Mouse (Mus musculus) gastrocnemius, postnatal 36 days (tissue): ENCODE measurements around the gene Ntsr2. TPM values are rescaled to one million over a fixed set of nuclear protein-coding genes. Genes with fewer than 3 reads are reported as not detected.
A peak's percentile ranks its signal among the peaks of the same experiment; 100 is the strongest.

ENCODE experiments used
- DNase-seq, 2 experiments: peaks; one replicate each; pipeline ENCODE4 v3.0.0; 2022
- intact Hi-C: fragments of 180-260 bp; cut with DNase I; formaldehyde crosslinking; loops from one replicate; pipeline ENCODE4 v1.15.1; 2025
- long read RNA-seq, 2 experiments: library from polyadenylated mRNA; stranded (forward); transcript quantifications; one replicate each; pipeline ENCODE4 v2.0.0; 2021
- total RNA-seq, 2 experiments: library from RNA; stranded (reverse); gene quantifications; 2 replicates each; pipeline ENCODE4 v1.2.3; 2021

Gene Ntsr2
- total RNA-seq = 1 to 10 TPM; 2.2 to 2.6 TPM
- long read RNA-seq, experiment 1, partial matches to known transcripts = 0 of 4 reads
- long read RNA-seq, experiment 1, other reads (novel, unspliced or antisense) = 0 of 4 reads
- long read RNA-seq, experiment 2, partial matches to known transcripts = 0 of 3 reads
- long read RNA-seq, experiment 2, other reads (novel, unspliced or antisense) = 0 of 3 reads

DNA sequence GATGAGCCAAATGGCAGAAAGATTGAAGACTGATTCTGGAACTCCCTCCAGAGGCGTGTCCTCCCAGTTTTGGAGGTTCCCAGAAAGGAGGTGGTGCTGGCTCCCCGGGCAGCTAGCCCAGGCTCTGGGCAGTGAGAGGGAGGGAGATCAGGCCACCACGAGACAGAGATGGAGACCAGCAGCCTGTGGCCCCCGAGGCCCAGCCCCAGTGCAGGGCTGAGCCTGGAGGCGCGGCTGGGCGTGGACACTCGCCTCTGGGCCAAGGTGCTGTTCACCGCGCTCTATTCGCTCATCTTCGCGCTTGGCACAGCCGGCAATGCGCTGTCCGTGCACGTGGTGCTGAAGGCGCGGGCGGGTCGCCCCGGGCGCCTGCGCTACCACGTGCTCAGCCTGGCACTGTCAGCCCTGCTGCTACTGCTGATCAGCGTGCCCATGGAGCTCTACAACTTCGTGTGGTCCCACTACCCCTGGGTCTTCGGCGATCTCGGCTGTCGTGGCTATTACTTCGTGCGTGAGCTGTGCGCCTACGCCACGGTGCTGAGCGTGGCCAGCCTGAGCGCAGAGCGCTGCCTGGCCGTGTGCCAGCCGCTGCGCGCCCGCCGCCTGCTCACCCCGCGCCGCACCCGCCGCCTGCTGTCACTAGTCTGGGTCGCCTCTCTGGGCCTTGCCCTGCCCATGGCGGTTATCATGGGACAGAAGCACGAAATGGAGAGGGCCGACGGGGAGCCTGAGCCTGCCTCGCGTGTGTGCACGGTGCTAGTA lies at the start of gene Ntsr2:
TSS of gene Ntsr2 (plus strand) at position 51 of the 762 bp plus-strand sequence.
- intact Hi-C loops = no loop called here
- peak; percentile 68 to 69 for DNase-seq

- no peak for DNase-seq
- intact Hi-C loops = no loop called here
Measured at GRCm38 (mm10) chr12:16605624-16606023, 47.6 kb upstream of the Ntsr2 start.

DNA sequence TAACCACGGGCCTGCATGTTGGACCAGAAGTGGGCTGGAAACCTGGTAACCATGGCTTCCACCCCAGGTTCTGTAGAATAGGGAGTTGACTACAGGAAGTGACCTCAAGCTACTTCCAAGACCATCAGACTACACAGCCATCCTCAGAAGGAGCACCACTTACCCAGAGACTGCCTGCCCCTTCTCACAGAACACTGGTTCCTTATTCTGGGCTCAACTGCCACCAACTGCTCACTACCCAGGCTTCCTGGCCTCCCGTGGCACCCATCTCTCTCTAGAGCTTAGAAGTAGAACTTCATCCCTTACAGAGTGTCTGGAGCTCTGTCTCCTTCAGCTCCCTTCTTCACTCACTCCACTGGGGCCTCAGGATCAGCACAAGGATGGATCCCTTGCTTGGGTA lies 42.2 kb upstream of the Ntsr2 start, which contains the start of gene Lpin1:
TSS of gene Lpin1 (minus strand) at position 31 of the 400 bp plus-strand sequence.
- no peak for DNase-seq
- intact Hi-C loops = no loop called here

DNA sequence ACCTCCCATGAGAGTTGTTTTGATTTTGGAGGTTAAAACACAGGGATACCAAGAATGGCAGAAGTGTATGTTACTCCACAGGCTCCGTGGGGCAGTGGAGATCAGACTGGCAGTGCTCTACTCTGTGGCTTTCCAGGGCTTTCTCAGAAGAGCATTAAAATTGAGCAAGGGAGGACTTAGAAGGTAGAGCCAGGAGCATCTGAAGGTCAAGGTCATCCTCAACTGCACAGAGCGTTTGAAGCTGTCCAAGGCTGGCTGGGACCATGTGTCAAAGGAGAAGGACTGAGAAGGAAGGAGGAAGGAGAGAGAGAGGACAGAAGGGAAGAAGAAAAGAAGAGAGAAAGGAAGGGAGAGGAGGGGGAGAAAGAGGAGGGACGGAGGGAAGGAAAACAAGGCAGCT lies 38.6 kb upstream of the Ntsr2 start:
- intact Hi-C loops = no loop called here
- DNase-seq = no peak

GRCm38 (mm10) chr12:16615738-16616137 lies 37.4 kb upstream of the Ntsr2 start:
- intact Hi-C loops = no loop called here
- no peak for DNase-seq

DNA sequence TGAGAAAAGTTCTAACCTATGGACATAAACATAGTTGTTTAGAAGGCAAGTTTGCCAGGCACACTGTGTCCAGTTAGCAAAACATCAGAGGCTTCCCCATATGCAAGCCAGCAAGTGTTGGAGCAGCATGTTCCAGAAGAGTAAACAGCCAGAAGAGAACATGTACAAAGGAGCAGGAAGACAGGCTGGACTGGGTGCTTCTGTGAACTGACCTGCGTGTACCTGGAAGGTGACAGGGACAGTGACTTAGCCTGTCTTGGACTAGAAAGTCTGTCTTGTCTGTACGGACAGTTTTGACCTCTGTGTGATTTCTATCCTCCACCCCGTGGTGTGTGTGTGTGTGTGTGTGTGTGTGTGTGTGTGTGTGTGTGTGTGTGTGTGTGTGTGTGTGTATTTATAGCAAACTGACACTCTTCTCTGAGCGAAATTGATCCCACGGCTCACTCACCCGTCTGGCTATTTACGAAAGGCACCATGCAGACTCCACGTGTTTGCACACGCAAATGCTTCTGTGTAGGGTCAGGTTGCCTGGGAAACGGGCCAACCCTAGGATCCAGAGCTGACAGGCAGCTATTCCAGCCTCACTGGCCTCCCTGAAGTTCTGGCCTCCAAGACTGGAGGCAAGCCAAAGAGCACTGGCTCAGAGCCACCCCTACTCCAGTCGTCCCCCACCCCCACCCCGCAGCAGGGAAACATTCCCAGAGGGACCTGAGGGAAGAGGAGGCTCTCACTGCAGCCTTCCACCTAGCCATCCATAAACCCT lies 34.5 kb upstream of the Ntsr2 start:
- peak; percentile 82 to 89 for DNase-seq
- intact Hi-C loops = no loop called here

DNA sequence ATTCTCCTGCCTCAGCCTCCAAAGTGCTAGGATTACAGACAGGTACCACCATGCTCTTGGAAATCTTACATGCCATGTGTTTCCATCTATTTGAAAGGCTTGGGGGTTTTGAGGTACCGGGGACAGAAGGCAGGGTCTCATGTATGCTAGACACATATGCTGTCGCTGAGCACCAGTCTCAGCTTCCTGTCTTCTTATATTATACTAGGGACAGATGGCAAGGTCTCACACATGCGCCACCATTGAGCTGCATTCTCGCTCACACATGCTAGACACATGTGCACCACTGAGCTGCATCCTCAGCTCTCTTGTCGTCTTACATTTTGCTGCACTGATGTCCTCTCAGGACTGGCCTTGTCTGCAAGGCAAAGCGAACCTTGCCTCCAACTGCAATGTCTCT lies 33.7 kb upstream of the Ntsr2 start:
- intact Hi-C loops = no loop called here
- DNase-seq = no peak

DNA sequence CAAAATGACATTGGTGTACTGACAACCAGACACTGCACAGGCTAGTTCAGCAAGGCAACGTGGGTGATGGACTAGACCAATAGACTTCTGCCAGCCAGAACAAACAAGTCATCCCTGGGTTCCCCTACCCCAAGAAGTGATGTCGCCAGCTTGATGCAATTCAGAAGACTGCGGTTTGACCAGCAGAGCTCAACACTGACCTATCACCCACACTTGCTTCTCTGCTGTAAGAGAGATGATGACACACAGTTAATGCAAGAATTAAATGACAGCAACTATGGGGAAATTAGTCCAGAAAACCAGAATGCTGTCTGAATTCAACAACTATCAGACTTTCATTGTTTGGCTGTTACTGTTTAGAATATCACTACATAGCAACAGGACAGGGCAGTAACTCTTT lies 33.0 kb upstream of the Ntsr2 start:
- no peak for DNase-seq
- intact Hi-C loops = no loop called here

DNA sequence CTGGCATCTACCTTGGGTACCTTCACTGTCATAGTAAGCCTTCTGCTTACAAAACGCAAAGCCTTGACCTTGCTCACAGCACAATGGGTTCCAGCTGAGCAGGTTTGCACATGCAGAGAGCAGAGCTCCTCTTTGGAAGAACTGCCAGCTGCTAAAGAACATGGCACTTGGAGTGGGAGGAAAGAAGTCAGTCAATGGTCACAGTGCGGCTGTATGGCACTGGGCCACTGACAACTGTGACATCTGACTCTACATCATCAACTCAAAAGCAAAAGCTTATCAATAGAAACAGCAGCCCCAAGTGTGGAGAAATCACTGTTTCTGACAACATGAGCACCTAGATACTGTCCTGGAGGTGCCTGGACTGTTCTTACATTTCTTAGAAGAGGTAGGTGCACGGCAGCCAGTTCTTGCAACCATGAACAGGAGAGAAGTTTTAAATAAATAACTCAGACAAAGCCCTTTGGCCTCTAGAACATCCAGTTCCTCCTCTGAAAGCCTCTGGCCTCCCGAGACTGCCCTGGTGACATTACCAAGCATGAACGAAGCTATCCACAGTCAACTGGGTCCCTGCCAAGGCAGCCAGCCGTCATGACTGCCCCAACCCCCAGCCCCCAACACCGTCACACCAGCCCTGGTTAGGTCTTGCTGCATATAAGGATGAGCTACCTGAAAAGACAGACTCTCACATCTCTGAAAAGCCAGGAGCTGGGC lies 22.9 kb upstream of the Ntsr2 start:
- intact Hi-C loops = loop anchor here (5.0 kb wide), 1 partner anchor 63 kb away; no protein-coding TSS in a partner anchor
- peak in 1 of 2 experiments; percentile 45 for DNase-seq

DNA sequence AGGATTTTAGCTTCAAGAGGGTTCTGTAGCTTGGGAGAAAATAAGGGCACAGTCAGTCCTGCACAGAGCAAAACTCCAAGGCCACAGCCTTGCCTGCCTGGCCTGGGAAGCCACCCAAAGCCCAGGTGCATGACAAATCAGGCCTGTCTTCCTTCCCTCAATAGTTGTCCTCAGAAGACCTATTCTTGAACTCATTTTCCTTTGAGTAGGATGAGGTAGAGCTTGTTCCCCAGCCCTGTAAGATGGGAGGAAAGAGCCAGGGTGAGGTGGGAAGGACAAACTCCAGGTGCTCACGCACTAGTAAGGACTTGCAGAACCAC lies 22.4 kb upstream of the Ntsr2 start:
- intact Hi-C loops = loop anchor here (5.0 kb wide), 1 partner anchor 64 kb away; no protein-coding TSS in a partner anchor
- no peak for DNase-seq

DNA sequence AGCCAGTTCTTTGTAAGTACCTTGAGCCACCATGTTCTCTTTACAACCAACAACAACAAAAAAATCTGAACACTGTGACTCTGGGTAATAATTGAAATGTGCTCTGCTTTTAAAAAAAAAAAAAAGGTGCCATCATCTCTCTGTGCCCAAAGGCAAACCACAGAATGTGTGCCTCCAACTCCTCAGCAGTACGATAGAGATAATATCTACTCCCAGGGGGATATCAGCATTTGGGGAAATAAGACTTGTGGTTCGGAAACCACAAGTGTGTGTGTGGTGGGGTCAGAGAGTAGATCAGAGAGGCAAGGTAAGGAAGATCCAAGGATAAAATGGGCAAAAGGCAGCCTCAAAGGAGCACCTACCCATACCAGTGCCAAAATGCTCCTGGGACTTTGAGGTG lies 21.8 kb upstream of the Ntsr2 start:
- DNase-seq = no peak
- intact Hi-C loops = loop anchor here (5.0 kb wide), 1 partner anchor 64 kb away; no protein-coding TSS in a partner anchor

GRCm38 (mm10) chr12:16633235-16633634 lies 19.9 kb upstream of the Ntsr2 start:
- no peak for DNase-seq
- intact Hi-C loops = loop anchor here (5.0 kb wide), 1 partner anchor 66 kb away; no protein-coding TSS in a partner anchor

- intact Hi-C loops = loop anchor here (5.0 kb wide), 1 partner anchor 67 kb away; no protein-coding TSS in a partner anchor
- peak in 1 of 2 experiments; percentile 38 for DNase-seq
Measured at GRCm38 (mm10) chr12:16634075-16634813, 18.9 kb upstream of the Ntsr2 start.

DNA sequence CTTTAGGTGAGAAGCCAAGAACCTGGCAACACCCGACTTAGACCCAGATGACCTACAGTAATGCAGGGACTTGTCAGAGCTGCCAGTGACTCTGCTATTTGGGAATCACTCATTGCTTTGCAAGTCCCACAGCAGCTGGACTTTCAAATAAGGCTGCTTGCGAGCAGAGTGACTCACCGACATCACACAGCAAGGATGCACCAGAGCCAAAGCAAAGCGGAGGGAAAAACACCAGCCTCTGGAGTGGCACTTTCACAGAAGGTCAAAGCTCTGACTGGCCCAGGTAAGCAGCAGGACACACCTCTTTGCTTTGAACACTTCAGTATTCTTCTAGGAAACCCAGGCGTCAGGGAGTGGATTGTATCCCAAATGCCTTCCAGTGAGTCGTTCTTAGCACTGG lies 17.4 kb upstream of the Ntsr2 start:
- intact Hi-C loops = no loop called here
- no peak for DNase-seq

- no peak for DNase-seq
- intact Hi-C loops = no loop called here
Measured at GRCm38 (mm10) chr12:16639078-16639771, 14.0 kb upstream of the Ntsr2 start.

GRCm38 (mm10) chr12:16640075-16640474 lies 13.1 kb upstream of the Ntsr2 start:
- intact Hi-C loops = no loop called here
- peak; percentile 41 to 52 for DNase-seq

GRCm38 (mm10) chr12:16642000-16642399 lies 11.2 kb upstream of the Ntsr2 start:
- peak in 1 of 2 experiments; percentile 25 for DNase-seq
- intact Hi-C loops = no loop called here

GRCm38 (mm10) chr12:16643508-16644345 lies 9.5 kb upstream of the Ntsr2 start:
- intact Hi-C loops = no loop called here
- peak; percentile 67 to 75 for DNase-seq
